Mouse (Mus musculus) gonadal fat pad, adult 2 months (tissue): Measurements from ENCODE around the gene Ykt6. TPM values are rescaled to one million over a fixed set of nuclear protein-coding genes. Genes with fewer than 3 reads are reported as not detected.
"Not testable (repeated sequence)": the region's sequence is repeated elsewhere in the genome, so short reads cannot be mapped to it uniquely, and the experiment has no call there.

Experiments
- DNase-seq: peaks from one replicate; pipeline ENCODE4 v3.0.0-alpha.2; 2012; ENCODE audit warnings: low read depth
- polyA plus RNA-seq: library from polyadenylated mRNA; depleted of rRNA; stranded (reverse); fragments of >200 nt; gene quantifications from 2 replicates; pipeline ENCODE4 v1.2.3, GENCODE M21; 2012

The Ykt6 gene
- polyA plus RNA-seq, 1 experiment, result 87.6 TPM

- DNase-seq, result no peak
Observed at GRCm38 (mm10) chr11:5994880-5995279, 39.4 kb downstream of the Ykt6 start.

DNA sequence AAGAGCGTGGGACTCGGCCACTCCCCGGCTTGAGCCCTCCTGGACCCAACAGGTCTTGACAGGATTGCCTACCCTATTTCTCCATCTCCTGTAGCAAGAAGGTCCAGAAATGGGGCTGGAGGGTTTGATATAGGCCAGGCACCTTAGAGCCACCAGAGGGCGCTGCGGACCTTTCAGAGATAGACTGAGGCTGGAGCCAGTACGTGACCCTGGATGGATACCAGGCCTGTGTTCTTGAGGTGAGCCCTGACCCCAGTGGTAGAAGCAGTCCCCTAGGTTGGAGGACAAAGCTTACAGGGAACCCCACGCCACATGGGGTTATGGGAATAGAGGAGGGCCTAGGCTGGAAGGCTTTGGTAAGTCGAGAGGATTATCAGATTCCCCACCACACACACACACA is 40.5 kb downstream of the Ykt6 start:
- no peak for DNase-seq

GRCm38 (mm10) chr11:5998472-5998871 is 43.0 kb downstream of the Ykt6 start:
- DNase-seq, result no peak

DNA sequence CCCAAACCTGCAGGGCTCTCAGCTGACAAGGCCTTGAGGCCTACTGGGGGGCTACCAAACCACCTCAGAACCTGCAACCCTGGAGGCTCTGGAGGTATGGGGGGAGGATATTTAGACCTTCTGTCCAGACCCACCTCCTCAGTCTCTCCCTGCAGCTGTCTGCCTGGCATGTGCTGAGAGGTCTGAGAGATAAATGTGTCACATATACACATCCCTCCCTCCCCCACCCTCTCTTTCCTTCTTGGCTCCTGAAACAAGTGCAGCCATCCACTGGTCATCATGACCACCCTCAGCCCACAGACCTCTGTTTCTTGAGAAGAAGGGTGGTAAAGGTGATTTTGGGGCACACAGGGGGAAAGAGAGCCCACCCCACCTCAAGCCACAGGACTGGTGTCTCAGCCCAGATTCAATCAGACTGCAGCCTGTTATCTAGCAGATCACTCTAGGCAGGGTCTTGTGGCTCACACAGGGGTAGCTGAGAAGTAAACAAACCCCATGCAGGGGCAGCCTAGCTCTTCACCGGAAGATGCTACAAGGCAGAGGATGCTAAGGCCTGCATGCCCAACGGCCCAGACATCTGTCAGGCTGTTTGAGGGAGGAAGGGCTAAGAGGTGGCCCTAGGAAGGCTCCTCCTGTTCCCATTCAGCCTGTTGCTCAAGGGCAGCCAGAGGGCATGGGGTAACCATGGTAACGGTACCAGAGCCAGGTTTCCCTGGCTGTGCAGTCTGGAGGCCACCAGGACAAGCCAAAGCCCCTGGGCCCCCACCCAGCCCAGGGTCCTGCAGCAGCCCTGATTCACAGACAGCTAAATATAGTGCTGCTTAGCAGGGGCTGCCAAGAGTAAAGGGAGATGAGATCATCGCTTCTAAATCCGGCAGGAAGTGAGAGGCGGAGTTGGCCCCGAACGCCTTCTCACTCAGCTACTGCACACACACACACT is 44.6 kb downstream of the Ykt6 start:
- DNase-seq, result no peak

DNA sequence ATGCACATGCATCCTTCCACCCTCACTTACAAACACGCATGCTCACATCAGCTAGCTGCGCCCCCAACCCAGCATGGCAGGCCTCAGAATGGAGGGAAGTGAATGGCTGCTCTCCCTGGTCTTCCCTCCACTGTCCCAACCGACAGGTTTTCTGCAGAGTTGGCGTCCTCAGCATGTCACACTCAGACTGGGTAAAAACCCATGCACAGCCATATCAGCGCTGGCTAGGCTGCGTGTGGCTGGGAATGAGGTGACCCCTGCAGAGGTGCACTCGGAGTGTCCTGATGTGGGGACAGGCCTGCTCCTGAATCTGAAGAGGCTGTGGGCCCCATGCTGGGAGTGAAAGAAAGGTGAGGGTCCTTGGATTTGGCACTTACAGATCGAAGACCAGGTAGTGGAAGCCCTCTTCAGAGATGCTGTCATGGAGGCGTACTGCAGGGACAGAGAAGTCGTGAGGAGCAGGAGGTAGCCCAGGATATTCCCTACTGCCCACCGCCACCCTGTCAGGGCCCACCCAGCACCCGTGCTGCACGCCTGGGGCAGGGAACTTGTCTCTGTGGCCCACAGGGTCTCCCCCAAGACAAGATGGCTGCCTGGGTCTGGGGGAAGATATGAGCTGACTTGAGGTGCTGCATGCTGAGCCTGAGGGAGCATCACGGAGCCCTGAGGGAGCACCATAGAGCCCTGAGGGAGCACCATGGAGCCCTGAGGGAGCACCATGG is 45.6 kb downstream of the Ykt6 start:
- no peak for DNase-seq

DNA sequence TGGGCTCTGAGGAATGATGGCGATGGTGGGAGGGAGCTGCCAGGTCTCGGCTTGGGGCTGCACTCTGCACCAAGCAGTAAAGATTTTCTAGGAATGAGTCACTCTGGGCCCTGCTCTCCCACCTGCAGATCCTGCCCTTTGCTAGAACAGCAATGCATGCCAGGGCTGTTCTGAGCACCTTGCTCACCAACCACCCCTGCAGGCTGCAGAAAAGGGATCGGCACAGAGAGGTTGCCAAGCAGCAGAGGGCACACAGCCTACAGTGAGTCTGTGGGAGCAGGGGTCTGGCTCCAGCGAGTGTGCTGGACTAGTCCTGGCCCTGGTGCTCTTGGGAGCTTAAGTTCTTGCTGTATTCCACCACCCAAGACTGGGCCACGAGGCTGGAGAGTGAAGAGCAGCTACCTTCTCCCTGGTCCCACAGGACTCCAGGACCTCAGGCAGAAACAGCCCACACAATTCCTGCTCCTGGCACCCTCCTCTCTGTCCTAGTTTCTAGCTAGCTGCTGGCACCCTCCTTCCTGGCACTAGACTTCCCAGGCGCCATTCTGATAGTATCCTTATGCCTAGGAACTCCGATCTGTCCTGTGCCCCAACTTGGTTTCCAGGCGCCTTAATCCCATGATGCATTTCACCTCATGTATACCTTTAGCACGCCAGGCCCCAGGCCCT is 46.6 kb downstream of the Ykt6 start:
- no peak for DNase-seq

DNA sequence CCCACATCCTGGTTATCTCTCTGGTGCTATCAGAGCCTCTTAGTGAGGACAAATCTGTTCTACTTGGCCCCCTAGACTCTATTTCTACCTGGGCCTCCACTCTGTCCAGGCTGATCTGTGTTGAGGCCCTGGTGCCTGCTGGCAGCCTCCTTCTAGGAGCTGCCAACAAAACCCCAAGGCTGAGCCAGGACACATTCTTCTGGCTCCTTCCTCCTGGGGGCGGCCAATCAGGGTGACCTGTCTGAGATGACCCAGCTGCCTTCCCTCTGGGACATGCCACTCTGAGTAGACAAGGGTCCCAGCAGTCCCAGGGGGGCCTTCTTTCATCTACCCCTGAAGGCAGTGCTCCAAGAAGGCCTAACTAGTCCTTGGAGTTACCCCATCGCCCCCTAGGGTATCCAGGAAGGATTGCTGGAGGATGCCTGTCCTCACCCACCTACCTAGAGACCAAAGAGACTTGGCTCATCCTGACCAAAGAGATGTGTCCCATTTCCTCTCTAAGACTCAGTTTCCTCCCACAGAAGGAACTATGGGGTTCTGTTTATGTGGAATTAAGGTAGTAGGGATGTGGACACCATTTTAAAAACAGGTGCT is 47.6 kb downstream of the Ykt6 start:
- no peak for DNase-seq

GRCm38 (mm10) chr11:6005374-6006043 is 50.0 kb downstream of the Ykt6 start:
- DNase-seq, result not testable (repeated sequence)

GRCm38 (mm10) chr11:6006351-6007009 is 51.0 kb downstream of the Ykt6 start:
- DNase-seq, result not testable (repeated sequence)

- not testable (repeated sequence) for DNase-seq
Observed at GRCm38 (mm10) chr11:6007010-6007778, 51.7 kb downstream of the Ykt6 start.

- DNase-seq, result not testable (repeated sequence)
Observed at GRCm38 (mm10) chr11:6007779-6008128, 52.3 kb downstream of the Ykt6 start.

DNA sequence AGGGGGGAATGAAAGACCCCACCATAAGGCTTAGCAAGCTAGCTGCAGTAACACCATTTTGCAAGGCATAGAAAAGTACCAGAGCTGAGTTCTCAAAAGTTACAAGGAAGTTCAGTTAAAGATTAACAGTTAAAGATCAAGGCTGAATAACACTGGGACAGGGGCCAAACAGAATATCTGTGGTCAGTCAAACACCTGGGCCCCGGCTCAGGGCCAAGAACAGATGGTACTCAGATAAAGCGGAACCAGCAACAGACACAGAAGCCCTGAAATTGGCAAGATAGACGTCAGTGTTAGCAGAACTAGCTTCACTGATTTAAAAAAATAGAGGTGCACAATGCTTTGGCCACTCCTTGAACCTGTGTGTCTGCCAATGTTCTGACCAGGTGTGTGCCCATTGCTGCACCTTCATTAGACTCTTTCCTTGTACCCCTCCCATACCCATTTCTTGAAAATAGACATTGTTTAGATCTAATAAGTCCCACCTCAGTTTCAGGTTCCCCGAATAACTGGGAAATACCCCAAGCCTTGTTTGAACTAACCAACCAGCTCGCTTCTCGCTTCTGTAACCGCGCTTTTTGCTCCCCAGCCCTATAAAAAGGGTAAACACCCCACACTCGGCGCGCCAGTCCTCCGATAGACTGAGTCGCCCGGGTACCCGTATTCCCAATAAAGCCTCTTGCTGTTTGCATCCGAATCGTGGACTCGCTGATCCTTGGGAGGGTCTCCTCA is 55.4 kb downstream of the Ykt6 start:
- not testable (repeated sequence) for DNase-seq

DNA sequence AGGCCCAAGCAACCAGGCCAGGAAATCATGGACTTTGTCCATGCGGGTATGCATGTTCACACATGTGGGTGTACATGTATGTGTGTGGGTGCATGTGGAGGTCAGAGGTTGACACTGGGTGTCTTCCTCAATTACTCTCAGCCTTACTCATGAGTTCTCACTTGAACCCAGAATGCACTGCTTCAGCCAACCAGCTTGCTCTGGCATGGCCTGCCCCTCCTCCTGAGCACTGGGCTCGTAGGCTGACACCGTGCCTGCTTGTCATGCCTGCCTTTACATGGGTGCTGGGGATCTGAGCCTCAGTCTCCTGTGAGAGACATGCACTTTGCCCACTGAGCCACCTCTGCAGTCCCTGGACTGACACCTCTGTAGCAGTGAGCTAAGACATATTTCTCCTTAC is 56.4 kb downstream of the Ykt6 start:
- DNase-seq, result no peak

DNA sequence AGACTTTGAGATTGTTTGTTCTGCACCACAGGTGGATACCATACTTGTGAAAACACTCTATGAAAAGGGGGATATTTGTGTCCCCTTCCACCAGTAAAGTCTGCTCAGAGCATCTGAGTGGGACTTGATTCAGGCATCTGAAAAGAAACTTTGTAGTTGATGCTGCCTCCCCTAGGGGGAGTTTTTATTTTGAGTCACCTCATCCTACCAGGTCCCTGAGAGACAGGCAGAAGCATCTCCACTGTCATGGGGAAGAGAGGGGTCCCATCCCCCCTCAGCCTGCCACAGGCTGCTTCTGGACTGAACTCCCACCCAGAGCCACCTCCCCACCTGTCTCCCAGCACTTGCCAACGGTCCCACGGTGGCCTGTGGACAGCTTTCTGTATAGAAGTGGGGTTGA is 57.9 kb downstream of the Ykt6 start:
- DNase-seq, result no peak

DNA sequence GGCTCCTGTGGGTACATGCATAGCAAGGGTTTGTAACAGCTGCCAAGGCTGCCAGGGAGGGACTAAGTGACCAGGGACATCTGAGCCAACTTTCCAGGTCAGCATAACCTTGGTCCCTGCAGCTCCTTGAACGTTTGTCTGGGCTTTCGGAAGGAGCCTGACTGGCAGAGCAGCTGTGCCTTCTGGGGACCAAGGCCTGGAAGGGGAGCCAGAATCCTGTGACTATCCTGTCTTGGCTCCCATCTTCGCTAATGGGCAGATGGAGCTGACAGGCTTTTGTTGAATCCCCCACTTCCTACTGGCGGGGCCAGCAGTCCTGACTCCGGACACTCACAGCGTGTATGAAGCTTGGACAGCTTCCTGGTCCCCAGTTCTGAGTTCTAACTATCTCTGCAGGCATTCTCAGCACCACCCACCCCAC is 59.5 kb downstream of the Ykt6 start:
- DNase-seq, result no peak

DNA sequence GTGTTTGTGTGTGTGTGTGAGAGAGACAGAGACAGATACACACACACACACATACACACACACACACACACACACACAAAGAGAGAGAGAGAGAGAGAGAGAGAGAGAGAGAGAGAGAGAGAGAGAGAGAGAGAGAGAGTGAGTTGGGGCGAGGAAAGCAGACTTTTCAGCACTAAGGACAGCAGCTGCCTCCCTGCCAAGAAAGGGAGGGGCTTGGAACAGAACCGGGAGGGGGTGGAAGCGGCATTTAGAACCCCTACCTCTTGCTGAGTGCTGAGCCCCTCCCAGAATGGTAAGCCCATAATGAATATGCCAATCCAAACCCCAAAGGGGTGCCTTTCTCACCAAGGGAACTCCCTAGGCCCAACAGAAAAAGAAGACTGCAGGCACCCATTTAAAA is 60.9 kb downstream of the Ykt6 start:
- DNase-seq, result no peak

- DNase-seq, result no peak
Observed at GRCm38 (mm10) chr11:6016797-6017395, 61.4 kb downstream of the Ykt6 start.
